Mouse (Mus musculus): ENCODE measurements around the gene Il4ra.

GRCm38 (mm10) chr7:125556865-125557264 is 4.9 kb downstream of the Il4ra start:
- TF ChIP-seq GATA1 (IDR thresholded peaks at IDR 0.05; ENCODE audit: borderline replicate concordance, low read length) = no peak
- no peak for TF ChIP-seq FLI1 (IDR thresholded peaks at IDR 0.05; ENCODE audit: low read length)
